Mouse (Mus musculus) liver (tissue): Measurements from ENCODE around the gene Tanc1.

Experiments
- DNase-seq: peaks from one replicate; pipeline ENCODE4 v3.0.0-alpha.2; 2020; ENCODE audit warnings: mixed read lengths

The Tanc1 gene

GRCm38 (mm10) chr2:59613474-59614019 lies 1.7 kb downstream of the Tanc1 start:
- no peak for DNase-seq

DNA sequence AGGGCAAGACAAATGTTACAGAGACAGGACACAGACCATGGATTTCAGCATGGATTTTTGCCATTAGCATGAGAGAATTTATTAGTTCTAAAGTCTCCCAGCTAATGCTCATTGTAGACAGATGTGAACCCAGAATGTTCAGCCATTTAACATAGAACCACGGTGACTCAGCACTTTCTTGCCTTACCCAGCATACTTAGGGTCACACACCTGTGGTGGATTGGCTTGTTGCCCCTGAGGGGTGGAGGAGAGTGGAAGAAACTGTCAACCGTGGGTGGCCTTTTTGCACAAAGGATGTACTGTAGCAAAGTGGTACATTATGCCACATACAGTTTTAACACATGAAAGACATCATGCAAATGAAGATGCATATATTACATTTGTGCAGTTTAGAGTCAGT lies 5.0 kb downstream of the Tanc1 start:
- DNase-seq: no peak

DNA sequence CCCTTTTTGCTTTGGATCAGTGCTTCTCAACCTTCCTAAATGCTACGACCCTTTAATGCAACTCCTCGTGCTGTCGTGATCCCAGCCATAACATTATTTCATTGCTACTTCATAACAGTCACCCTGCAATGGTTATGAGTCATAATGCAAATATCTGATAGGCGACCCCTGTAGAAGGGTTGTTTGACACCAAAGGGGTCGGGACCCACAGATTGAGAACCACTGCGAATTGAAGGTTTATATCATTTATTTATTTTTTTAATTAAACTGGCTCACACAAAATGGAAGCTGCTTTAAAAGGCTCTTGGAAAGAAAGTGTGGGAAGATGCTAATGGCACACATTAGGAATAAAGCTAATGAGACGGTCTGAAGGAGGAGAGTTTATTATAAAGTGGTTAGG lies 7.2 kb downstream of the Tanc1 start:
- no peak for DNase-seq

- no peak for DNase-seq
These were observed 8.8 kb downstream of the Tanc1 start for GRCm38 (mm10) chr2:59620601-59621000.

DNA sequence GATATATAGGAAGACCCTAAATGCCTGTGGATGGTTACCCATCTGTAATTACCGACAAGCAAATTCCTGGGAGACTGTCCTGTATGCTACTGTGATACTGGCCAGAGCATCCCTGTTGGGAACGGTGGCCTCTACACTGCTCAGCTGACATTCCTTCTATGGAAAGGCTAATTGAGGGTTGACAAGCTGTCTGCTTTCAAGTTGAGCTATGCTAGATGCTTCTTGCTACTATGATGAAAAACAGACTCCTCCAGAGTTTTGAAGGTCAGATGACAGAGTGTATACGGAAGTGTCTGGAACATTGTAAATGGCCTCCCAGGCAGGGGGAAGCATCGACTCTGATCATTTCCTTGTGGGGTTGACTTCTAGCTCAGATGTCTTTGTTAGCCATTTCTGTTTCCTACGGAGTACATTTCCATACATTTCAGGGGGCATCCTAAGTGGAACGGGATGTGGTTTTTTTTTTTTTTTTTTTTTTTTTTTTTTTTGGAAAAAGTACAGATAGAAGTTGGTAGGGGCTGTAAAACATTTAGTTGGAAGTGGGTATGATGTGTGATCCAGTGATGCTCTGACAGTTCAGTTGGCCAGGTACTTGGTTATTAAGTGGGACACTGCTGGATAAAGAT lies 10.8 kb downstream of the Tanc1 start:
- no peak for DNase-seq

DNA sequence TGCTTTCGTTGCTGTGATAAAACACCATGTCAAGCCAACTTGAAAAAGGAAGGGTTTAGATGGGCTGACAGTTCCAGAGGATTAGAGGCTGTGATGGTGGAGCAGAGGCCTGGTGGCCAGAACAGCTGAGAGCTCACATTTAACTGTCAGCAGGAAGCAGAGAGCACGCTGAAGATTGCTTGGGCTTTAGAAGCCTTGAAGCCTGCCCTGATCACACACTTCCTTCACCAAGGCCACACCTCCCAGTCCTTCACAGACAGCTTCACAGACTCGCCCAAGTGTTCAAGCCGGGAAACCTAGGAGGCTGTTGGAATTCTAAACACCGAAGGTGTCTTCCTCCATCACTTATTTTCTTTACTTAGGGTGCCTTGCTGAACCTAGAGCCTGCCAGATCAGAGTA lies 12.0 kb downstream of the Tanc1 start:
- DNase-seq: no peak

DNA sequence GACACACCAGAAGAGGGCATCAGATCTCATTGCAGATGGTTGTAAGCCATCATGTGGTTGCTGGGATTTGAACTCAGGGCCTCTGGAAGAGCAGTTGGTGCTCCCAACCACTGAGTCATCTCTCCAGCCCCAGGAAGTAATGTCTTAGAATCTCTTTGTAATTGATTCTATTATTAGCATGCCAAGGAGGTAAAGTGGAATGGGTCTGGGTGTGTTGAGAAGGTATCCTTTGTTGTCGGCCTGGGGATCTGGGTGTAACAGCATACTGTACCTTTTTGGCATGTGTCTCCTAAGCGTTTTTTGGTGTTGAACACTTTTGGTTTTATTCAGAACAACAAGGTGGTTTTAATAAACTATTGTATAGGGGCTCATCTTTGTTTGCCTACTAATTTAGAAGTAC lies 13.6 kb downstream of the Tanc1 start:
- no peak for DNase-seq

DNA sequence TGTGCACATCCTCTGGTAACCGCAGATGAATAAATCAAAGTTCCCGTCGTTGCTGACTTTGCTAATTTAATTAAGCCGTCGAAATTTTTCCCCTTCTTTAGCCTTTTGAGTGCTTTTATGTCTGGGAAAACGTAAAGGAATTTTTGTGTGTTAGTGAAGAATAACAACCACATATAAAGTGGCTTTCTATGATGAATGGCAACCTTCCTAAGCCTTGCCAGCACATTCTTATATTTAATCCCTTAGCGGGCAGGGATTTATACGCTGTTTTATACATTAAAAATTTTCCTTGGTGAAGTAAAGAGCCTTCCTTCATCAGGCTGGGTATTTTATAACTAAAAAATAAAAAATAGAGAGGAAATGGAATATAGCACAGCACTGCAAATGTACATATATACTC lies 14.1 kb downstream of the Tanc1 start:
- DNase-seq: no peak

DNA sequence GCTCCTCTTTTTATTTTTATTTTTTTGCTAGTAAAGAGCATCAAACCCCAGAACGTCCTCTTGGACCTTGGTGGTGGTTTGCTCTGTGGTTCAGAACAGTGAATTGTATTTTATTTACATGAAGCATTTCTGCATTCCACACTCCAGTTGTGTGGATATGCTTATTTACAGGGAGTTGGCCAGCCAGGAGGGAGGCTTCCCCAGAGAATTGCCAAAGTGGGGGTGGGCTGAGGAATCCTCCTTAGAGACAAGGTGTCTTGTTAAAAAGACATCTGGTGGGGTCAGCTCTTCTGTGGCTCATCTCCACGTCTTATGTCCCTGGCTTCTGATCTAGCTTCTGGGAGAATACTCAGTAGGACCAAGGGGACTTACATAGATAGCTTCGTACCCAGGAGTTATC lies 14.6 kb downstream of the Tanc1 start:
- DNase-seq: no peak

DNA sequence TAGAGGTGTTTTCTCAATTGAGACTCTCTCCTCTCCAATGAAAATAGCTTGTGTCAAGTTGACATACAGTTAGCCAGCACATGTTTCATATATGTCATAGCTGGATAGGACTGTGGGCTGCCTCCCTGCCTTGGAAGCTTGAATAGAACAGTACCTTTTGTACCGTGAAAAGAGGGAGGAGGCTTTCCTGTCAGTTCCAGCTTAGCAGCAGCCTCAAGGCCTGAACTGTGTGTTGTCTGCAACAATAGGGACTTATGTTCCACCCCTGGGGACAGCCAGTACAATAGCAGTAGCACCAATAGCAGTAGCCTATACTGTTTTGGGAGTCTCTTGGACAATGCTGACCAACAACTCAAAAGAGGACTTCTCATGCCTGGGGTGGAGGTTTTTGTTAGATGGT lies 15.7 kb downstream of the Tanc1 start:
- DNase-seq: no peak

DNA sequence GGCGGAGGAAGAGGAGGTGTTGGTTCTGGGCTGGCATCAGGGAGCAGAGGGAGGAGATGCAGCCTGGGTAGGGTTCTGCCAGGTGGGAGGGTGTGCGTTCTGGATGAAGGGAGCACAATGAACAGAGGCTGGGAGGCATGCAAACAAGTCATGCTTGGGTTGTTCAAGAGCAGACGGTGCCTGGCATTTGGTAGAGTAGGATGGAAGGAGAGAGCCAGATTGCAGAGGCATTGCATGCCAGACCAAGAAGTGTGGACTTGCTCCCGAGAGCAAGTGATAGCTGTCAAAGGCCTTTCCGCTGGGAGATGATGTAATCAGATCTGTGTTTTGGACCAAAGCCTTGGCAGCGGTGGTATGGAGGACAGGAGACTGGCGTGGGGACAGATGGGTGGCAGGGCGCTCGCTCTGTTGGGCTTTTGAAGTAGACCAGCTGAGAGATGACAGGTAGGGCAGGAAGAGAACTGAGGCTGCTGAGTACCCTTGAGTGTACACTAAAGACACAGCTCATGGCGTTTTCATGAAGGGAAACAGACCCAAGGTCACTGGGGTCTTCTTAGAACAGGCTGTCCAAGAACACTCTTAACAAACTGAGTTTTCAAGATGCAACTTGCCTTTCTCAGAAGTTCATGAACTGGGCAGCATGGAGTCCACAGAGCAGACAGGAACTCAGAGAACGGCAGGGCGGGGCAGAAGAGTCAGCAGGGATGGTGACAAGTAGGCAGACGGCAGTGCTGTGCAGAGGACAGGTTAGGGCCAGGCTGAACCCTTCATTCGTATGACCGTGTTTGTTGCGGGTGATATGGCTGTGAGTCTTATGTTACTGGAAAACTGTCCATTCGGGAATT lies 16.4 kb downstream of the Tanc1 start:
- no peak for DNase-seq

GRCm38 (mm10) chr2:59629829-59630228 lies 18.0 kb downstream of the Tanc1 start:
- no peak for DNase-seq

GRCm38 (mm10) chr2:59631406-59631805 lies 19.6 kb downstream of the Tanc1 start:
- no peak for DNase-seq

DNA sequence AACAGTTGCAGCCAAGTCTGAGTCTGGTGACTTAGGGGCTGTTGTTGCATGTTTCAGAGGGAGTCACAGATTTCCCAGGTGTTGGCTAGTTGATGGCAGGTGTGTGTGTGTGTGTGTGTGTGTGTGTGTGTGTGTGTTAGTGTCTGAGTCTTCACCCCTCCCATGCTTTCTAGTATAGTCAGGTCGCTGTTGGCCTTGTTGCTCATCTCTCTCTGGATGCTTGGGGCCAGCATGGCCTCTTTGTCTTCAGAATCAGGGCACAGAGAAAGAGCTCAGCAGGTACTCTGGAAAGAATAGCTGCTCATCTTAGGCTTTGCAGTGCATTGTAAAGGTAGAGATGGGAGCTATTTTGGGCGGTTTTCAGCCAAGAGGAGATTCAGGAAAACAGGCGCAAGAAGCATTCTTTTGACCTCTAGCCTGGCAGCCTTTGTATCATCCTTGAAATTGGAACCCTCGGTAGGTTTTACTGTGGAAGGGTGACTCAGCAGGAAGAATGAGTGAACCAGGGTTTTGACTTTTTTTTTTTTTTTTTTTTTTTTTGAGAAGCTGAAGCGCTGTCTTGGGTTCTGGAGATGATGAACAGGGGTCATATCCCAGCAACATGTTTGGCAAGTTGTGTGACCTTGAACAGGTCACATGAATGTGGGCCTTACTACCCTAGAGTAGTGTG lies 22.1 kb downstream of the Tanc1 start:
- DNase-seq: no peak

DNA sequence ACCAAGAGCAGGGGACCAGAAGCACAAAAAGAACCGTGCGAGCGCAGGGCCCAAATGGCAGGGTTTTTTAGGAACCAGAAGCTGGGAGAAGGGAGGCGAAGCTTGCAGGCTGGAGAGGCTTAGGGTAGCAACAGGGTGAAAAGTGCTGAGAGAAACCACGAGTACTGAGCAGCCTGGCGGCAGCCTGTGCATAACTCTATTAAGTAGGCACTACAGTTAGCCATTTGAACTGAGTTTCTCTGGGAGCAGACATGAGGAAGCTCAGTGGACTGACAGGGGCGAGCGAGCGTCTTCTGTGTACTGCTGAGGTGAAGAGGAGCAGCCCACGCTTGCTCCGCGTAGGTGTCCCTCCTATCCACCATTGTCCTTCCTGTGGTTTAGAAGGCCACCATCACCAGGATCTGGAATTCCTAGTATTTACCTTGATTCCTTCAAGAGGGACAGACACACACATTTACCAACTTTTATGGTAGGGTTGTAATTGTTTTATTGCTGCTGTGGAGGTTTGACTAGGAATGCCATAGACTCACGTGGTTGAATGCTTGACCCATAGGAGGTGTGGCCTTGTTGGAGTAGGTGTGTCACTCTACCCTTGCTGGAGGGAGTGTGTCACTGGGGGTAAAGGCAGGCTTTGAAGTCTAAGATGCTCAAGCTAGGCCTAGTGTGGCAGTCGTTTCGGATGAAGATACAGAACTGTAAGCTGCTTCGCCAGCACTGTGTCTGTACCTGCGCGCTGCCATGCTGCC lies 25.4 kb downstream of the Tanc1 start:
- DNase-seq: no peak

GRCm38 (mm10) chr2:59642722-59643121 lies 30.9 kb downstream of the Tanc1 start:
- DNase-seq: no peak

DNA sequence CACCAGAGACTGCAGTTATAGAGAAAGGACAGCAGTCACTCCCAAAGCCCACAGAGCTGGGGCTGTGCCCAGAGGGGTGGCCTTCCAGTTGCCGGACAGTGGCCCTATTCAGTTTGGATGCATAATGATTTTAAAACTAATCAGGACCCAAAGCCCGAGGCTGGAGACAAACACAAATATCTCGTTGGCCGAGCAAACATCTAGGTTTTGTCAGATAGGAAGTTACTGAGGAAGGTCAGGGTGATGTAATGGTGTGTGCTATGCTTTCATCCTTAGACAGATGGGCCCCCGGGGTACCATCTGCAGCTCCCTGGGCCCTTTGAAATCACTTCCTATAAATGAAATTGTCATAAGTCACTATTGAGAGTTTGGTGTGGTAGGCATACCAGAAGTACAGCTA lies 33.0 kb downstream of the Tanc1 start:
- DNase-seq: no peak

DNA sequence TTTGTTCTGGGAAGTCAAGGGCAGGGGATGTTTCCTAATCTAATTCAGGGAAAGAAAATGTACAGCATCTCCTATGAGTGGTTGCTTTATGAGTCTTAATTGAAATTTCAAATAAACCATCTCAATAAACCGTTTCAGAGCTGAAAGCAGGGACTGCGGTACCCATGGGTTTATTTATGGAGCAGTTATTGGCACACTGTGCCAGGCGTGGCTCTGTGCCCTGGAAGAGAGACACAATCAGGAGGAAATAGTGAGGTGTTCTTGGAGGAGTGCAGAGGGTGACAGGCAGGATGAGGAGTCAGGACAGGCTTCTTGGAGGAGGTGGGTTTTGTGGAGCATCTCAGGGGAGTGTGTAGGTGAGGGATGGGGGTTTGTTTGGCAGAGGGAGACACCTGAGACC lies 33.7 kb downstream of the Tanc1 start:
- no peak for DNase-seq

DNA sequence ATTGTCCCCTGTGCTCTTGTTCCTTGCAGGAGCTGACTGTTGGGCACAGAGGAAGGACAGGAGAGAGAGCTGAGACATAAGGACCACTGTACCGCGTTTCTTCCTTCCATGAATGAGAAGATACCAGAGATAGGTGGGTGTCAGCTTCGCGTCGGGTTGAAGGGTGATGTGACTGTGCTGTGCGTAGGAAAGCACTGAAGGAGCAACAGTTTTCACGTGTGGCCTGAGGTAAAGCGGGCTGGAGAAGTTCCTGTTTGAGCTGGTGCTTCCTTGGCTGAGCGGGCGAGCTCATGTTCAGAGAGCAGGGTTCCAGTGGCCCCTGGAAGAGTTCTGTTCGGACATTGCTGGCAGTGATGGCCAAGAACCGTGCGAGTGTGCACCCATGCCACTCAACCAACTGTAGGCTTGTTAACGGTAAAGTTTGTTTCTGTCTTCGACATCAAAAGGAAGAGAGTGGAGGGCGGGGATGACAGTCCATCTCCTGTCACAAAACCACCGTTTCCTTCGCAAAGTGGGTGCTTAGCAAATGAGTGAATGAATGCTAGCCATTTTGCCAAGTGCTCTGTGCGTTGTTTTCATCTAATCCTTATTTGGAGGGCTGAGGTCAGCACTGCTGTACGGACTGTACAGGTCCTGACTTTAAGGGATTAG lies 35.0 kb downstream of the Tanc1 start:
- DNase-seq: no peak

DNA sequence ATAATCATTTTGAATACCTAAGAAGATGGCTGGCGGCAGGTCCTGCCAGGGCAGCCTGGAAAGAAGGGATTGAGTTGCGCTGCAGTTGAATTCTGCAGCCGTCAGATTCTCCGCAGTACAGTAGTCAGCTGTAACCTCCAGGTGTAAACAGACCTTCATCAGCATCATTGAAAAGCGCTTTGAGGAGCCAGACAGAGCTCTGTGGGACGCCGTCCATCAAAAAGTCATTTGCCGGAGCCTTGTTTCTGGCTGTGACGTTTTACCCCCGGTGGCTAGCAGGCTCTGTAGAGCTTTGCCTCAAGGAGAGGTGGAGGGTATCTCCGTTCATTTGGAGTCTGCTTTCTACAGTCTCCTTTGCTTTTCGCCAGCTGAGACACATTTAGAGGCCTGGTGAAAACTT lies 36.6 kb downstream of the Tanc1 start:
- no peak for DNase-seq

GRCm38 (mm10) chr2:59651801-59652200 lies 40.0 kb downstream of the Tanc1 start:
- DNase-seq: no peak

GRCm38 (mm10) chr2:59652702-59653101 lies 40.9 kb downstream of the Tanc1 start:
- DNase-seq: no peak
